Mouse (Mus musculus) ES-E14 (cell line): ENCODE data around the gene Bud31. TPM values are rescaled to one million over a fixed set of nuclear protein-coding genes. Genes with fewer than 3 reads are reported as not detected.
A peak's percentile ranks its signal among the peaks of the same experiment; 100 is the strongest.

Experiments used
- DNase-seq: peaks from one replicate; pipeline ENCODE4 v3.0.0-alpha.2; 2013; ENCODE audit warnings: low read depth, low spot score
- H3K27ac ChIP-seq: 2 replicates; pipeline ENCODE4 v1.5.1; 2012; ENCODE audit warnings: low read depth, mild to moderate bottlenecking, low read length, moderate library complexity, mixed read lengths; ENCODE audit not compliant: poor library complexity, insufficient read depth, severe bottlenecking
- H3K36me3 ChIP-seq: 2 replicates; pipeline ENCODE4 v1.6.1; 2012; ENCODE audit warnings: mild to moderate bottlenecking, low read length, moderate library complexity, mixed read lengths; ENCODE audit not compliant: control insufficient read depth, poor library complexity, insufficient read depth, severe bottlenecking
- H3K4me1 ChIP-seq, 2 experiments: fragments of 150-350 bp in 1 of 2; sonication (generic) in 1 of 2; 2 replicates each; pipeline ENCODE4 v1.6.1; 2012; ENCODE audit warnings: low read length in 2 of 2, mild to moderate bottlenecking in 1 of 2, mixed read lengths in 1 of 2; ENCODE audit not compliant: control insufficient read depth in 2 of 2, insufficient read depth in 2 of 2, poor library complexity in 1 of 2
- H3K4me3 ChIP-seq, 2 experiments: fragments of 150-350 bp in 1 of 2; sonication (generic) in 1 of 2; 2 replicates each; pipeline ENCODE4 v1.5.1; 2012; ENCODE audit warnings: low read length in 2 of 2, low read depth in 1 of 2, mild to moderate bottlenecking in 1 of 2, mixed read lengths in 1 of 2; ENCODE audit not compliant: insufficient read depth in 1 of 2, poor library complexity in 1 of 2, severe bottlenecking in 1 of 2
- H3K9ac ChIP-seq: 2 replicates; pipeline ENCODE4 v1.6.1; 2012; ENCODE audit warnings: low read depth, mild to moderate bottlenecking, low read length, mixed read lengths; ENCODE audit not compliant: poor library complexity, insufficient read depth, severe bottlenecking
- H3K9me3 ChIP-seq: fragments of 150-350 bp; sonication (generic); 2 replicates; pipeline ENCODE4 v1.6.1; 2012; ENCODE audit warnings: low read depth, mild to moderate bottlenecking, low read length; ENCODE audit not compliant: control insufficient read depth, insufficient read depth
- CHD2 ChIP-seq: IDR thresholded peaks from 2 replicates; pipeline ENCODE4 v1.6.1; 2014; ENCODE audit warnings: mild to moderate bottlenecking, low read depth, low read length, inconsistent platforms
- HCFC1 ChIP-seq: IDR thresholded peaks from 2 replicates; pipeline ENCODE4 v1.6.1; 2012; ENCODE audit warnings: low read length, inconsistent platforms, borderline replicate concordance; ENCODE audit not compliant: insufficient read depth
- MAFK ChIP-seq: IDR thresholded peaks from 2 replicates; pipeline ENCODE4 v1.6.1; 2014; ENCODE audit warnings: mild to moderate bottlenecking, low read depth, low read length, inconsistent platforms; ENCODE audit not compliant: insufficient read depth
- ZC3H11A ChIP-seq: IDR thresholded peaks from 2 replicates; pipeline ENCODE4 v1.6.1; 2012; ENCODE audit warnings: low read depth, mild to moderate bottlenecking, inconsistent platforms, low read length, borderline replicate concordance
- ZNF384 ChIP-seq: IDR thresholded peaks from 2 replicates; pipeline ENCODE4 v1.6.1; 2012; ENCODE audit warnings: low read depth, low read length, inconsistent platforms
- in situ Hi-C, 2 experiments: fragments of 600-800 bp; cut with MboI; formaldehyde crosslinking; loops; one replicate each; pipeline ENCODE4 v1.15.1; 2025; ENCODE audit warnings: low sequenced_read_pairs in 2 of 2, inconsistent platforms in 1 of 2; ENCODE audit not compliant: unreplicated experiment in 2 of 2
- total RNA-seq: library from RNA; depleted of rRNA; stranded (reverse); fragments of 300-350 nt; gene quantifications from 2 replicates; pipeline ENCODE4 v1.2.3, GENCODE M21; 2012

The Bud31 gene
- total RNA-seq, 1 experiment: 168 TPM

DNA sequence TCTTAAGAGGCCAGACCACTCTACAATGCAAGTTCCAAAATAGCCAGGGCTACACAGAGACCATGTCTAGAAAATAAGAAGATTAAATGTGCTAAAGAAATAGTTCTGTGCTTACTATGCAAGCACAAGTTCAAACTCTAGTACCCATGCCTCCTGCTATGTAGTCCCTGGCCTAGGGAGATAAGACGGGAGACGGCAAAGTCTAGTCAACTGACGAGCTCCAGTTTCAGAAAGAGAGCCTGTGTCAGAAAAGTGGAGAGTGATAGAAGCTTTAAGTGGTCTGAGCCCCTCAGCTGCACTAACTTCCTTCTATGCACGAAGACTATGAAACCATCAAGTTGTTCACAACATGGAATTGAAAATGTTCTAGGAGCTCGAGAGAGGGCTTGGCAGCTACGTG, 9.1 kb downstream of the Bud31 start:
- in situ Hi-C loops: no loop called here
- DNase-seq: no peak
- no peak overlapping the region for H3K9ac ChIP-seq
- H3K36me3 ChIP-seq: peaks cover 58% of the 10 kb centered on the region
- no peak overlapping the region for H3K27ac ChIP-seq
- TF ChIP-seq CHD2 (no peak), MAFK (no peak), ZNF384 (no peak), ZC3H11A (no peak), HCFC1 (no peak)
- no peak overlapping the region for H3K4me3 ChIP-seq
- no peaks in the 10 kb centered on the region for H3K4me1 ChIP-seq
- H3K9me3 ChIP-seq: no peaks in the 10 kb centered on the region

DNA sequence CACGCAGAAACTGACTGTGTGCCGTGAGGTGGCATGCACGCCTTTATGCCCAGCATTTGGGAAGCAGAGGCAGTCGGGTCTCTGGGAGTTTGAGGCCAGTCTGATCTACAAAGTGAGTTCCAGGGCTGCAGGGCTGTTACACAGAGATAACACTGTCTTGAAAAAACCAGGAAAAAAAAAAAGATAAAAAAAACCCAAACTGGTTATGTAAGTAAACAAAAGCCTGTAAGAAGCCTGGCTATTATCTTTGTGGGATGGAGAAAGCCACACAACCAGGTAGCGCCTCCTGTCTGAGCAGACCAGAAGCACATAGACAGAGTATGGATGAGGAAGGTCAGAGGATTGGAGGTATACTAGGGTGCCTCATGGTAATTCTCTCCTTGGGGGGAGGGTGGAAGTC, 12.5 kb downstream of the Bud31 start:
- H3K36me3 ChIP-seq: peaks cover 45% of the 10 kb centered on the region

GRCm38 (mm10) chr5:145161361-145161760, 21.2 kb downstream of the Bud31 start:
- no peak for DNase-seq
- Histone ChIP-seq H3K27ac (no peak overlapping the region), H3K9me3 (no peaks in the 10 kb centered on the region), H3K4me3 (no peak overlapping the region), H3K36me3 (peaks cover 22% of the 10 kb centered on the region), H3K4me1 (peaks cover 2 to 3% of the 10 kb centered on the region in 2 experiments; a peak in 2 of 4 replicates), H3K9ac (no peak overlapping the region)
- no peak for TF ChIP-seq CHD2
- TF ChIP-seq HCFC1: no peak
- no peak for TF ChIP-seq MAFK
- no peak for TF ChIP-seq ZC3H11A
- TF ChIP-seq ZNF384: no peak
- in situ Hi-C loops: no loop called here

More for the DNA sequence above, 12.5 kb downstream of the Bud31 start:
- H3K27ac ChIP-seq: no peak overlapping the region
- H3K4me3 ChIP-seq: no peak overlapping the region
- no peak overlapping the region for H3K9ac ChIP-seq
- H3K9me3 ChIP-seq: no peaks in the 10 kb centered on the region
- TF ChIP-seq ZNF384 (no peak), CHD2 (no peak), MAFK (no peak), HCFC1 (no peak), ZC3H11A (no peak)
- H3K4me1 ChIP-seq: no peaks in the 10 kb centered on the region
- in situ Hi-C loops: no loop called here
- DNase-seq: no peak

- peak overlapping the region; percentile 33 to 56 for H3K4me3 ChIP-seq
- peaks cover 2 to 6% of the 10 kb centered on the region in 2 experiments; a peak in 2 of 4 replicates for H3K4me1 ChIP-seq
- DNase-seq: no peak
- H3K9ac ChIP-seq: peak overlapping the region; percentile 46
- no peaks in the 10 kb centered on the region for H3K9me3 ChIP-seq
- peaks cover 14% of the 10 kb centered on the region for H3K36me3 ChIP-seq
- 0 out of 2 replicates have a peak overlapping the region, but pooled peaks have one; percentile 15 for H3K27ac ChIP-seq
- in situ Hi-C loops: no loop called here
- TF ChIP-seq CHD2: no peak
- TF ChIP-seq ZC3H11A: no peak
- no peak for TF ChIP-seq MAFK
- TF ChIP-seq HCFC1: no peak
- TF ChIP-seq ZNF384: no peak
Measured at GRCm38 (mm10) chr5:145164710-145165109, 24.5 kb downstream of the Bud31 start.

GRCm38 (mm10) chr5:145165184-145165583, 25.0 kb downstream of the Bud31 start:
- Histone ChIP-seq H3K9me3 (no peaks in the 10 kb centered on the region), H3K9ac (peak overlapping the region; percentile 46), H3K4me1 (peaks cover 2 to 6% of the 10 kb centered on the region in 2 experiments; a peak in 2 of 4 replicates), H3K4me3 (peak overlapping the region; percentile 33 to 56), H3K36me3 (peaks cover 14% of the 10 kb centered on the region), H3K27ac (no peak overlapping the region)
- in situ Hi-C loops: no loop called here
- DNase-seq: no peak
- no peak for TF ChIP-seq ZNF384
- TF ChIP-seq ZC3H11A: no peak
